Mouse (Mus musculus): ENCODE results near the gene Kcnma1. TPM values are rescaled to one million over a fixed set of nuclear protein-coding genes. Genes with fewer than 3 reads are reported as not detected.

Kcnma1 gene
- polyA plus RNA-seq, 1 experiment from 2014 or later, result 6.0 TPM

DNA sequence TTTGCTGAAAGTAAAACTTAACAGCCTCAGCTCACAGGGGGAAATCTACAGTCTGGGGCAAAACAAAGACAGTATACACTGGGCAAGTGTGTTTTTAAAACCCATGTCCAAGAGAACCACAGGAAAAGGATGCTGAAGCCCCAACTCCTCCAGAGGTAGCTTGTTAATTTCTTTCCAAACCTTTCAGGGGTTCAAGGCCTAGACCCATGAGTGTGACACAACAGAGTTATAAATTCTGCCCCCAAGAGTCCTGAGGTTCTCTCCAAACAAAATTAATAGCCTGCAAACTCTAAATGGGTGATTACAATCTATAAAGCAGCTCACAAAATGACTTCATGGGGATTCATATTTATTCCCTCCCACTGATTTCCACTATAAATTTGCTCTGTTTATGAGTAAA is 310.0 kb downstream of the Kcnma1 start:
- H3K36me3 ChIP-seq, result no peaks in the 10 kb centered on the region
- no peak overlapping the region for H3K27ac ChIP-seq
- H3K4me2 ChIP-seq (replicated peaks), result no peak overlapping the region
- peaks cover 75% of the 10 kb centered on the region for H3K27me3 ChIP-seq
- ATAC-seq (ENCODE audit: low FRiP score, low read depth), result peak; percentile 72; the same call in 1 of the 2 replicates
- no peak overlapping the region for H3K9ac ChIP-seq
- H3K4me3 ChIP-seq, result no peak overlapping the region
- peaks cover 37% of the 10 kb centered on the region for H3K4me1 ChIP-seq
- no peaks in the 10 kb centered on the region for H3K9me3 ChIP-seq

DNA sequence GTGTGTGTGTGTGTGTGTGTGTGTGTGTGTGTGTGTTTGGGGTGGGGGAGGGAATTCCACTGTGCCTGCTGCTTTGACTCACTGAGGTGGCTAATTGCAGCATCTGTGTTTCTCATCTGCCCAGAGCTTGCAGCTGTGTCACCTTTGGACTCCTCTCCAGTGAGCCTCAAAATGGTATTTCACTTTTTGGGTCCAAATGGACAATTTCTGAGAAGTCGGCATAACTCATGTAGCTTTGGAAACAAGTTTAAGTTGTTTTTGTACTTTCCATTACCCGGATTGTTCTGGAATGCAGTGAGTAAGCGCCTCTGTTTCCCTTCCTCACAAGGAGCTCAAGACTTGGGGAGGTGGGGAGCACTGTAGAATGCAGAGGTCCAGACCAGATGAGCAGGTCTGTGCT is 317.9 kb downstream of the Kcnma1 start:
- ATAC-seq (ENCODE audit: low FRiP score, low read depth), result no peak
- no peak overlapping the region for H3K4me3 ChIP-seq
- no peak overlapping the region for H3K4me2 ChIP-seq (replicated peaks)
- 58% methylated on average over 3 of the region's 3 CpGs for WGBS
- peaks cover 50% of the 10 kb centered on the region for H3K27me3 ChIP-seq
- H3K36me3 ChIP-seq, result no peaks in the 10 kb centered on the region
- 0 out of 2 replicates have a peak, but pooled peaks cover 21% of the 10 kb centered on the region for H3K4me1 ChIP-seq
- peak overlapping the region; percentile 22; the same call in 1 of the 2 replicates for H3K27ac ChIP-seq
- no peak overlapping the region for H3K9ac ChIP-seq
- no peaks in the 10 kb centered on the region for H3K9me3 ChIP-seq

DNA sequence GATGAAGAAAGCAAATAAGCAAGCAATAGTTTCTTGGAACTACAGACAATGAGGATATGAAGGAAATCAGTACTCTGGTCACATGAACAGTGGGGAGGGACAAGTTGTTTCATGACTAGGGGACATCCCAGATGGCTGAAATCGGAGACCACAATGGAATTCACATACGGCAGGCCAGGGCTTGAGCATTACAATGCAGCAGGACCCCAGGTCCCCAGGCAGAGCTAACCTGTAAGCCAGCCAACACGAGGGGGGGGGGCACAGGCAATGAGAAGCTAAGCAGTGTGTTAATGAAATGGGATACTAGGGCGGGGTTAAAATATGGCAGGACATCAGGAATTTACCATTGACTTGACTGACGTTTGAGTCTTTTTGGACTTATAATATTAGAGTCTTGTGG is 324.6 kb downstream of the Kcnma1 start:
- Histone ChIP-seq H3K27ac (no peak overlapping the region), H3K9ac (no peak overlapping the region), H3K9me3 (no peaks in the 10 kb centered on the region), H3K4me2 (replicated peaks) (no peak overlapping the region), H3K36me3 (no peaks in the 10 kb centered on the region), H3K4me1 (peaks cover 21% of the 10 kb centered on the region), H3K4me3 (no peak overlapping the region), H3K27me3 (peaks cover 10% of the 10 kb centered on the region; the same call in 1 of the 2 replicates)
- peak; percentile 77 for ATAC-seq (ENCODE audit: low FRiP score, low read depth)
- 26% methylated on average over 5 of the region's 5 CpGs for WGBS

DNA sequence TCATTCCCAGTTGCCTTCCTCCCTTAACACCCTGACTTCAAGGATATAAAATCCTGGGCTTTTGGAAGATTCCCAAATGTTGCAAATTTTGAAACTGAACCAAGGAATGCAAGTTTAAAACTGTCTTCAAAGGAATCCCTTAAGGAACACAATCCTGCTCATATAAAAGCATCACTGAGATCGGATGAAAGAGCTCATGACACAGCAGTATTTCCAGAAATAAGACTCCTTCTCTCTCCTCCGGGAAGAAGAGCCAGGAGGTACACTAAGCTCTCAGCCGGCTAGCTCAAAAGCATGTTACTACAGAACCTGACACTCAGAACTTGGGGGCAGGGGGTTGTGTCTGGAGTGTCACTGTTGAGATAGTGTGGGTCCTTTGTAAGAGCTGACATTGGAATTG is 325.8 kb downstream of the Kcnma1 start:
- no peak overlapping the region for H3K4me2 ChIP-seq (replicated peaks)

DNA sequence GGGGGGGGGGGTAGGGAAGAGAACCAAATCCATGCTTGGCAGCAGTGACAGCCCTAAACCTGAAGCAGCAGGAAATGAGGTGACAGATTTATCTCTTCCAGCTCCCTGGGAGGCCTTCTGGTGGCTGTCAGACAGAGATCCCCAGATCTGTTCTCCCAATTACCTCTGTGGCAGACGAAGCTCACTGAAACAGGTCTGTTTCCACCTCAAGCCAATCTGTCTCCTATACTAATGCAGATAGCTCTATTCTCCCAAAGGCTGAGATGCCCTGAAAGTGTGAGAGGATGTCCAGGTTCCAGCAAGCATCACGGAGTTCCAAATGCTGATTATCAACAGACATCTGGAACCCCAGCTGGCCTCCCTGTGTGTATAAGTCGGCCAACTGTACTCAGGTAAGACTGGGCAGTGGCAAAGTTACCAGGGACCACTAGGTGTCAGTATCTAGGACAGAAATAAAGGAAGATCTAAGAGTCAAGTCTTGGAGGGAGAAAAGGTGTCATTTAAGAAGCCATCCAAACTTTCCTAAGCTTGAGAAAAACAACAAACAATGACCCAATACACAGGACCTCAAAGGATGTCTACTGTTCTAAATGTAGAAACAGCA is 329.7 kb downstream of the Kcnma1 start:
- Histone ChIP-seq H3K27ac (no peak overlapping the region), H3K9me3 (no peaks in the 10 kb centered on the region), H3K9ac (no peak overlapping the region), H3K4me2 (replicated peaks) (no peak overlapping the region), H3K27me3 (no peaks in the 10 kb centered on the region), H3K4me3 (no peak overlapping the region), H3K36me3 (no peaks in the 10 kb centered on the region), H3K4me1 (peaks cover 11% of the 10 kb centered on the region)
- no peak for ATAC-seq (ENCODE audit: low FRiP score, low read depth)
- WGBS, result 20% methylated on average over 3 of the region's 3 CpGs

More for the DNA sequence above, 325.8 kb downstream of the Kcnma1 start:
- ATAC-seq (ENCODE audit: low FRiP score, low read depth), result no peak
- H3K27ac ChIP-seq, result no peak overlapping the region
- peaks cover 14% of the 10 kb centered on the region for H3K4me1 ChIP-seq
- no peak overlapping the region for H3K9ac ChIP-seq
- no peak overlapping the region for H3K4me3 ChIP-seq
- H3K9me3 ChIP-seq, result no peaks in the 10 kb centered on the region
- 50% methylated on average over 3 of the region's 3 CpGs for WGBS
- peaks cover 2% of the 10 kb centered on the region; the same call in 1 of the 2 replicates for H3K27me3 ChIP-seq
- H3K36me3 ChIP-seq, result no peaks in the 10 kb centered on the region

- 69% methylated on average over 4 of the region's 4 CpGs for WGBS
- no peaks in the 10 kb centered on the region for H3K36me3 ChIP-seq
- ATAC-seq (ENCODE audit: low FRiP score, low read depth), result no peak
- no peak overlapping the region for H3K27ac ChIP-seq
- H3K4me1 ChIP-seq, result no peaks in the 10 kb centered on the region
- H3K9me3 ChIP-seq, result no peaks in the 10 kb centered on the region
- no peak overlapping the region for H3K4me3 ChIP-seq
- H3K27me3 ChIP-seq, result no peaks in the 10 kb centered on the region
- no peak overlapping the region for H3K9ac ChIP-seq
- H3K4me2 ChIP-seq (replicated peaks), result no peak overlapping the region
These were observed 331.5 kb downstream of the Kcnma1 start for GRCm38 (mm10) chr14:23682758-23683157.

GRCm38 (mm10) chr14:23679378-23679777 is 334.9 kb downstream of the Kcnma1 start:
- no peak overlapping the region for H3K27ac ChIP-seq
- no peaks in the 10 kb centered on the region for H3K4me1 ChIP-seq
- no peaks in the 10 kb centered on the region for H3K27me3 ChIP-seq
- WGBS, result 69% methylated on average over 2 of the region's 2 CpGs
- no peak overlapping the region for H3K9ac ChIP-seq
- no peak for ATAC-seq (ENCODE audit: low FRiP score, low read depth)
- no peak overlapping the region for H3K4me3 ChIP-seq
- no peaks in the 10 kb centered on the region for H3K9me3 ChIP-seq
- H3K36me3 ChIP-seq, result no peaks in the 10 kb centered on the region
- H3K4me2 ChIP-seq (replicated peaks), result no peak overlapping the region

- ATAC-seq (ENCODE audit: low FRiP score, low read depth), result no peak
- 88% methylated on average over 3 of the region's 3 CpGs for WGBS
- Histone ChIP-seq H3K36me3 (no peaks in the 10 kb centered on the region), H3K9ac (no peak overlapping the region), H3K27me3 (no peaks in the 10 kb centered on the region), H3K9me3 (peaks cover 9% of the 10 kb centered on the region; the same call in 1 of the 2 replicates), H3K4me2 (replicated peaks) (no peak overlapping the region), H3K4me1 (no peaks in the 10 kb centered on the region), H3K4me3 (no peak overlapping the region), H3K27ac (no peak overlapping the region)
These were observed 347.9 kb downstream of the Kcnma1 start for GRCm38 (mm10) chr14:23666420-23666819.

DNA sequence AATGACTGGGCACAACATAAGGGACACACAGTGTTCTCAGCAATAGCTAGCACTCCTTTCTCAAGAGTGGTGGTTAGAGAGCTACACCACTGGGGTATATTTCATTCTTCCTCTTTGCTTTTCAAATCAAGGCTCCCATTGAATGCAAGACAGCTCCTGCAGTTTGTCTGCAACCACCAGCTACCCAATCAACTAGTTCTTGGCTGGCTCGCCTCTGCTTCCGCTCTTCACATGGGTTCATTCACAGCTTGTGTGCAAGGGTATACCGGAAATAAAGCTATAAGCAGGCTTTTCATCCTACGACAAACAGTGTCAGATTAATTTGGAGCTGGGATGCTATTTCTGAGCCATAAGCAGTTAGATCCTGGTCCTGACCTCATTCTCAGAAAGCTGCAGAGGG is 362.6 kb downstream of the Kcnma1 start:
- Histone ChIP-seq H3K4me2 (replicated peaks) (no peak overlapping the region), H3K4me1 (0 out of 2 replicates have a peak, but pooled peaks cover 3% of the 10 kb centered on the region), H3K4me3 (no peak overlapping the region), H3K27me3 (no peaks in the 10 kb centered on the region), H3K36me3 (no peaks in the 10 kb centered on the region), H3K27ac (no peak overlapping the region), H3K9me3 (no peaks in the 10 kb centered on the region), H3K9ac (no peak overlapping the region)
- WGBS, result 72% methylated on average over 4 of the region's 4 CpGs
- no peak for ATAC-seq (ENCODE audit: low FRiP score, low read depth)

DNA sequence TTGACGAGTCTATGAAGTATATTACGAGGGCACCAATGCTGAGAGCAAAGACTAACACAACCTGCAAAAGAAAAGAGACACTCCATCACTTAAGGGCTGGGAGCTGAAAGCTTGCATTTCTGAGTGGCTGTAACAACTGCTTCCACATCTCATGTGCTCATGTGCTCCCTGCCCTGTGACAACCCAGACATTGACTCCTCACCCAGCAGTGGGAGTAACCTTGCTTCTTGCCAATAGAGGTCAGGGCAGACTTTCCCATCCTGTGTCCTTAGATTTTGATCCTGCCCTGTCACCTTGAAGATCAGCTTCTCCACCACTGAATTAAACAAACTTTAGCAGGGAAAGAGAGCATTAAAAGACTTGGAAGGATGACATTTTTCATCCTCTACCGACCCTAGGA is 364.2 kb downstream of the Kcnma1 start:
- WGBS, result 90% methylated on average over 3 of the region's 3 CpGs
- Histone ChIP-seq H3K27me3 (no peaks in the 10 kb centered on the region), H3K9me3 (no peaks in the 10 kb centered on the region), H3K27ac (no peak overlapping the region), H3K36me3 (no peaks in the 10 kb centered on the region), H3K9ac (no peak overlapping the region), H3K4me3 (no peak overlapping the region), H3K4me1 (0 out of 2 replicates have a peak, but pooled peaks cover 3% of the 10 kb centered on the region), H3K4me2 (replicated peaks) (no peak overlapping the region)
- ATAC-seq (ENCODE audit: low FRiP score, low read depth), result no peak

GRCm38 (mm10) chr14:23645361-23646063 is 368.8 kb downstream of the Kcnma1 start:
- no peak overlapping the region for H3K4me2 ChIP-seq (replicated peaks)
- H3K4me3 ChIP-seq, result no peak overlapping the region
- no peak overlapping the region for H3K27ac ChIP-seq
- H3K9me3 ChIP-seq, result no peaks in the 10 kb centered on the region
- no peak overlapping the region for H3K9ac ChIP-seq
- ATAC-seq (ENCODE audit: low FRiP score, low read depth), result no peak
- no peaks in the 10 kb centered on the region for H3K36me3 ChIP-seq
- 75% methylated on average over 9 of the region's 9 CpGs for WGBS
- H3K4me1 ChIP-seq, result peaks cover 14% of the 10 kb centered on the region
- H3K27me3 ChIP-seq, result no peaks in the 10 kb centered on the region

- H3K36me3 ChIP-seq, result no peaks in the 10 kb centered on the region
- H3K9me3 ChIP-seq, result no peaks in the 10 kb centered on the region
- no peak overlapping the region for H3K9ac ChIP-seq
- 32% methylated on average over 3 of the region's 3 CpGs for WGBS
- H3K27me3 ChIP-seq, result no peaks in the 10 kb centered on the region
- H3K4me3 ChIP-seq, result no peak overlapping the region
- H3K4me2 ChIP-seq (replicated peaks), result no peak overlapping the region
- no peak for ATAC-seq (ENCODE audit: low FRiP score, low read depth)
- H3K27ac ChIP-seq, result no peak overlapping the region
- peaks cover 22% of the 10 kb centered on the region for H3K4me1 ChIP-seq
These were observed 371.1 kb downstream of the Kcnma1 start for GRCm38 (mm10) chr14:23643162-23643561.
